Comparison of ENCODE assay signal across 8 mouse cellular contexts in the genomic region with DNA sequence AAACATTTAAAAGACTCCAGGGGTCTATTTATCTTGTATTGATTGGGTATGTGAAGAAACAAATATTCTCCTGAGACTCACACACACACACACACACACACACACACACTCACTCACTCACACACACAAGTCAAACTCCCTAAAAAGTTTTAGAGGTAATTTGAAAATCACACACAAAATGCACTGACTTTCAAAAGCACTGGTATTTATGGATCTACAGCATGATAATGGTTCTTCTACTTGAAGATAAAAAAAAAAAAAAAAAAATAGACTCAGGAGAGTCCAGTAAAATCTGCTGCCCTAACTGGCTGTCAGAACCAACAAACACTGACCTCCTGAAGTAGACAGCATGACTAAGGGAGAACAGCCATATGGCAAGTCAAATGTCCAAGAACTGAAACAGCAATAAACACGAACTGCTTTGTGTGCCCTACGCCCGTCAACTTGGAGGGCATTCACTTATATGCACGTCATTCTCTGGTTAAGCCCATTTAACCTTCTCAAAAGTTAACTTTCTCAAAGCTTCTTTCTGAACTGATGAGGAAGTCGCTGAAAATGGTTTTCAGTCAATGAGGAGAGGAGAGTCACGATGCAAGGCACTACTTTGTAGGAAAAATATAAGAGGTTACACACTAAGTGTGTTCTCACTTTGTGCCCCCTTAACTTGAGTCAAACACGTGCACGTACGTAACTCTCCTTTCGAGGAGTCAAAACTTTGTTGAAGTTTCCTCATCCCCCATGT. TPM values are rescaled to one million over a fixed set of nuclear protein-coding genes. Genes with fewer than 3 reads are reported as not detected.
DNase-seq lines count a peak whose midpoint lies in the region; ATAC-seq and TF ChIP-seq lines count a peak whose summit lies in the region.

No protein-coding gene starts in this region.

- DNase-seq in heart, adult 8-10 months (ENCODE audit: low spot score) = no peak
- no peak for DNase-seq in forebrain, postnatal 0 days
- no peak for DNase-seq in left cerebral cortex, adult 8-10 months (ENCODE audit: low spot score in 2 of 2)
- DNase-seq in right cerebral cortex, postnatal 10 days (ENCODE audit: low spot score in 2 of 2) = no peak
- no peak for DNase-seq in right cerebral cortex, postnatal 4 days

- H3K4me1 ChIP-seq in heart, embryonic 13.5 days = peaks cover 18% of the 10 kb centered on the region
- peaks cover 25% of the 10 kb centered on the region for H3K4me1 ChIP-seq in E14TG2a.4 (replicated peaks; ENCODE audit: low read depth, low read length)
- H3K4me1 ChIP-seq in forebrain, postnatal 0 days (ENCODE audit: insufficient read depth) = 0 out of 2 replicates have a peak, but pooled peaks cover 7% of the 10 kb centered on the region

- TF ChIP-seq CTCF in E14TG2a.4 (conservative IDR thresholded peaks at IDR 0.05; ENCODE audit: low read length) = no peak
- no peak for TF ChIP-seq CTCF in forebrain, postnatal 0 days (IDR thresholded peaks at IDR 0.05; ENCODE audit: low read depth)

- WGBS in heart, embryonic 13.5 days = 51% methylated on average over 10 of the region's 10 CpGs
- 56% methylated on average over 10 of the region's 10 CpGs for WGBS in forebrain, postnatal 0 days
- WGBS in macrophage (ENCODE audit: missing documents) = 9% methylated on average over 10 of the region's 10 CpGs

- peak overlapping the region; percentile 92 for H3K9ac ChIP-seq in heart, embryonic 13.5 days
- no peak overlapping the region for H3K9ac ChIP-seq in forebrain, postnatal 0 days

- no peaks in the 10 kb centered on the region for H3K9me3 ChIP-seq in heart, embryonic 13.5 days
- H3K9me3 ChIP-seq in E14TG2a.4 (ENCODE audit: low read length) = no peaks in the 10 kb centered on the region
- H3K9me3 ChIP-seq in forebrain, postnatal 0 days (ENCODE audit: low read length) = no peaks in the 10 kb centered on the region

- peak overlapping the region; percentile 78 for H3K4me3 ChIP-seq in heart, embryonic 13.5 days
- H3K4me3 ChIP-seq in E14TG2a.4 (replicated peaks; ENCODE audit: low read length) (peak overlapping the region; percentile 87), macrophage (ENCODE audit: inconsistent target) (peak overlapping the region; percentile 67)
- peak overlapping the region; percentile 68 for H3K4me3 ChIP-seq in forebrain, postnatal 0 days (ENCODE audit: low read depth, low read length)

- H3K27ac ChIP-seq in heart, embryonic 13.5 days (replicated peaks) = peak overlapping the region; percentile 78; the same call in 1 of the 2 replicates
- H3K27ac ChIP-seq in forebrain, postnatal 0 days (ENCODE audit: low read depth, low read length) = no peak overlapping the region
- peak overlapping the region; percentile 57 for H3K27ac ChIP-seq in macrophage

- H3K36me3 ChIP-seq in heart, embryonic 13.5 days = no peaks in the 10 kb centered on the region
- H3K36me3 ChIP-seq in E14TG2a.4 (ENCODE audit: insufficient read depth, low read length) (no peaks in the 10 kb centered on the region), macrophage (ENCODE audit: inconsistent target) (no peaks in the 10 kb centered on the region)
- no peaks in the 10 kb centered on the region for H3K36me3 ChIP-seq in forebrain, postnatal 0 days (ENCODE audit: insufficient read depth)

- H3K79me2 ChIP-seq in macrophage (ENCODE audit: inconsistent target) = peaks cover 58% of the 10 kb centered on the region

- no peak for ATAC-seq in heart, embryonic 13.5 days (ENCODE audit: extremely low read depth, insufficient number of reproducible peaks, low FRiP score, low TSS enrichment)
- no peak for ATAC-seq in forebrain, postnatal 0 days

- peak overlapping the region; percentile 82 for H3K4me2 ChIP-seq in heart, embryonic 13.5 days
- H3K4me2 ChIP-seq in forebrain, postnatal 0 days (ENCODE audit: low read depth) = peak overlapping the region; percentile 98

- no peaks in the 10 kb centered on the region for H3K27me3 ChIP-seq in heart, embryonic 13.5 days (replicated peaks)
- 0 out of 2 replicates have a peak, but pooled peaks cover 3% of the 10 kb centered on the region for H3K27me3 ChIP-seq in E14TG2a.4 (ENCODE audit: insufficient read depth, low read length)
- no peaks in the 10 kb centered on the region for H3K27me3 ChIP-seq in forebrain, postnatal 0 days (ENCODE audit: insufficient read depth, low read length)

RNA-seq across cellular contexts. Expression of gene Kif16b, which starts 1.0 kb away (rescaled TPM):
- polyA plus RNA-seq in heart, embryonic 13.5 days (2015; fragmentation: Nextera tagmentation; extraction: Ambion mirVana) = 9.1 and 9.4 TPM in 2 replicates
- total RNA-seq in heart, adult 8-10 months (2022) = 10 to 100 TPM; 35.9 to 43.4 (median 39.4) TPM
- total RNA-seq in forebrain, postnatal 0 days (2014; rRNA removed) = 7.2 and 9.9 TPM in 2 replicates
- polyA plus RNA-seq in forebrain, postnatal 0 days (2015; fragmentation: Nextera tagmentation; extraction: Ambion mirVana) = 1.3 and 2.7 TPM in 2 replicates
- 100 to 1,000 TPM in 11 of 26 experiments, 10 to 100 TPM in 15; 41.4 to 172 (median 90.9) TPM for total RNA-seq in macrophage (2018; cell fraction: chromatin; rRNA removed)
- 10 to 100 TPM; 15.2 to 33.2 (median 23.1) TPM for total RNA-seq in macrophage (2018; cell fraction: cytosol; rRNA removed)
- 10 to 100 TPM; 21.5 to 96.0 (median 41.3) TPM for total RNA-seq in macrophage (2018; cell fraction: nucleus; rRNA removed)
- 16.8 to 20.4 TPM (median 19.8 TPM) in 3 replicates for polyA plus RNA-seq in macrophage (2018)
- 10 to 100 TPM; 17.0 to 18.0 (median 17.4) TPM for total RNA-seq in left cerebral cortex, adult 8-10 months (2022)
